Mouse (Mus musculus) left cerebral cortex, adult 2 months (tissue): ENCODE data around the gene Ndrg2. TPM values are rescaled to one million over a fixed set of nuclear protein-coding genes. Genes with fewer than 3 reads are reported as not detected.
"Not testable (repeated sequence)": the region's sequence is repeated elsewhere in the genome, so short reads cannot be mapped to it uniquely, and the experiment has no call there.

Experiments
- DNase-seq, 2 experiments: peaks; one replicate each; pipeline ENCODE4 v3.0.0; 2021 to 2022; ENCODE audit warnings: low spot score in 2 of 2, mixed read lengths in 1 of 2; ENCODE audit errors: extremely low spot score in 1 of 2
- H3K27ac ChIP-seq: fragments of 200-600 bp; 2 replicates; pipeline ENCODE4 v1.8.1; 2022
- H3K4me3 ChIP-seq: fragments of 200-600 bp; 2 replicates; pipeline ENCODE4 v1.8.1; 2022
- CTCF ChIP-seq: fragments of 200-600 bp; IDR thresholded peaks from 2 replicates; pipeline ENCODE4 v1.8.1; 2022; ENCODE audit warnings: antibody characterized with exemption, mild to moderate bottlenecking, moderate library complexity
- intact Hi-C: fragments of 180-260 bp; cut with DNase I; formaldehyde crosslinking; loops from one replicate; pipeline ENCODE4 v1.15.1; 2025
- total RNA-seq, 2 experiments: library from RNA; stranded (reverse); gene quantifications; 2 replicates each; pipeline ENCODE4 v1.2.3; 2021

Gene Ndrg2
- total RNA-seq, 2 experiments from 2014 or later: 793 to 811 TPM

GRCm38 (mm10) chr14:51929309-51929943 is 15.5 kb upstream of the Ndrg2 start:
- peak overlapping the region; percentile 63 for H3K27ac ChIP-seq
- no peak overlapping the region for H3K4me3 ChIP-seq
- peak; percentile 52 to 61 for DNase-seq
- TF ChIP-seq CTCF: no peak
- intact Hi-C loops: loop anchor here (1.0 kb wide), 2 partner anchors 15 to 56 kb away; partner anchors contain the start of gene Ndrg2

GRCm38 (mm10) chr14:51926930-51927329 is 13.0 kb upstream of the Ndrg2 start:
- intact Hi-C loops, DNase-seq, H3K27ac ChIP-seq, H3K4me3 ChIP-seq: not testable (repeated sequence)

GRCm38 (mm10) chr14:51923492-51923891 is 9.5 kb upstream of the Ndrg2 start:
- H3K27ac ChIP-seq: no peak overlapping the region
- no peak for DNase-seq
- no peak for TF ChIP-seq CTCF
- intact Hi-C loops: no loop called here
- H3K4me3 ChIP-seq: no peak overlapping the region

GRCm38 (mm10) chr14:51922910-51923309 is 9.0 kb upstream of the Ndrg2 start:
- Histone ChIP-seq H3K4me3 (no peak overlapping the region), H3K27ac (peak overlapping the region; percentile 57; the same call in 1 of the 2 replicates)
- TF ChIP-seq CTCF: no peak
- no peak for DNase-seq
- intact Hi-C loops: no loop called here

- H3K27ac ChIP-seq: peak within 1 kb of the TSS; percentile 57
- intact Hi-C loops: no loop called here
Measured at GRCm38 (mm10) chr14:51922571-51922865, 8.6 kb upstream of the Ndrg2 start, which contains the start of gene Rnase13. Gene Rnase13, minus strand, starts transcription at chr14:51922773.

GRCm38 (mm10) chr14:51921759-51922570 is 8.0 kb upstream of the Ndrg2 start:
- intact Hi-C loops: no loop called here
- H3K4me3 ChIP-seq: no peak overlapping the region
- peak; percentile 43 to 60 for DNase-seq
- no peak for TF ChIP-seq CTCF
- peak overlapping the region; percentile 57 for H3K27ac ChIP-seq

More at GRCm38 (mm10) chr14:51922571-51922865, 8.6 kb upstream of the Ndrg2 start, which contains the start of gene Rnase13:
- H3K4me3 ChIP-seq: no peak within 1 kb of the TSS
- no peak for DNase-seq
- TF ChIP-seq CTCF: no peak

GRCm38 (mm10) chr14:51918966-51919365 is 5.0 kb upstream of the Ndrg2 start:
- intact Hi-C loops: no loop called here
- DNase-seq: no peak
- Histone ChIP-seq H3K27ac (no peak overlapping the region), H3K4me3 (no peak overlapping the region)
- no peak for TF ChIP-seq CTCF

- Histone ChIP-seq H3K4me3 (no peak within 1 kb of the TSS), H3K27ac (no peak within 1 kb of the TSS)
- no peak for TF ChIP-seq CTCF
- no peak for DNase-seq
- intact Hi-C loops: no loop called here
Measured at GRCm38 (mm10) chr14:51918125-51918524, 4.2 kb upstream of the Ndrg2 start, which contains the start of gene Tppp2. Gene Tppp2, plus strand, starts transcription at chr14:51918425.

- Histone ChIP-seq H3K4me3 (no peak overlapping the region), H3K27ac (no peak overlapping the region)
- intact Hi-C loops: no loop called here
- no peak for DNase-seq
- no peak for TF ChIP-seq CTCF
Measured at GRCm38 (mm10) chr14:51916539-51916938, 2.6 kb upstream of the Ndrg2 start.

- peak overlapping the region; percentile 83 for H3K27ac ChIP-seq
- no peak overlapping the region for H3K4me3 ChIP-seq
- intact Hi-C loops: no loop called here
- TF ChIP-seq CTCF: no peak
- DNase-seq: no peak
Measured at GRCm38 (mm10) chr14:51915030-51915429, 1.1 kb upstream of the Ndrg2 start.

GRCm38 (mm10) chr14:51913062-51913959 is 647 bp downstream of the Ndrg2 start:
- H3K27ac ChIP-seq: peak overlapping the region; percentile 91
- intact Hi-C loops: no loop called here
- H3K4me3 ChIP-seq: peak overlapping the region; percentile 77
- peak; percentile 57 to 74 for DNase-seq
- no peak for TF ChIP-seq CTCF
